Mouse (Mus musculus) stomach, postnatal 0 days (tissue): ENCODE data around the gene Pdp2.

Source experiments
- CTCF ChIP-seq: IDR thresholded peaks from 2 replicates; pipeline ENCODE4 v1.5.1; 2016; ENCODE audit warnings: antibody characterized with exemption, low read depth, mild to moderate bottlenecking, moderate library complexity
- EP300 ChIP-seq: optimal IDR thresholded peaks from 2 replicates; pipeline ENCODE3; 2016; ENCODE audit warnings: antibody characterized with exemption

DNA sequence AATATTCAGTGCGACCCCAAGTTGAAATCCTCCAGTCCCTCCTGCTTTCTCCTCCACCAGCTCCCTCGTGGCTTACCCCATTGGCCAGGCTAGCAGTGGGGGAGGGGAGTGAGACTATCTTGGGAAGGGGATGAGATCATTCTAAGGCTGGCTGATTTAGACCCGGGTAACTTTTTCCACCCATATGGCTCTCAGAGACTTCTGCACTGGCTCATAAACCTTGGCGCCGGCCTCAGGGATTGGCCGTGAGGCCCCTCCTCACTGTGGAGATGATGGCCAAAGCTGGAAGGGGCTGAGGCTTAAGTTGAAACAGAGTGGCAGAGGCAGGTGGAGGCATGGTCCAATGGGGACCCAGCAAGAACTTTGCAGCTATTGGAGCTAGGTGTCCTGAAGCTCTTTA is 15.1 kb downstream of the Pdp2 start:
- TF ChIP-seq CTCF (no peak), EP300 (no peak)
